Mouse (Mus musculus) heart, embryonic 13.5 days (tissue): ENCODE results near the gene Fmnl3. TPM values are rescaled to one million over a fixed set of nuclear protein-coding genes. Genes with fewer than 3 reads are reported as not detected.

ENCODE experiments used
- ATAC-seq: fragments of 200-750 bp; cut with Nextera tagmentation; 2 replicates; pipeline ENCODE4 v1.8.0; 2017; ENCODE audit warnings: moderate TSS enrichment; ENCODE audit not compliant: insufficient number of reproducible peaks, low FRiP score, low TSS enrichment; ENCODE audit errors: extremely low read depth
- H3K27ac ChIP-seq: fragments of 300-500 bp; sonication (generic); replicated peaks from 2 replicates; pipeline ENCODE4 v1.5.1; 2015; ENCODE audit warnings: moderate library complexity, mild to moderate bottlenecking, inconsistent platforms
- H3K27me3 ChIP-seq: fragments of 300-500 bp; sonication (generic); replicated peaks from 2 replicates; pipeline ENCODE4 v1.6.1; 2015; ENCODE audit warnings: mild to moderate bottlenecking, inconsistent platforms
- H3K36me3 ChIP-seq: fragments of 300-500 bp; sonication (generic); 2 replicates; pipeline ENCODE4 v1.6.1; 2015; ENCODE audit warnings: mild to moderate bottlenecking, inconsistent platforms
- H3K4me1 ChIP-seq: fragments of 300-500 bp; sonication (generic); 2 replicates; pipeline ENCODE4 v1.6.1; 2015; ENCODE audit warnings: inconsistent platforms
- H3K4me2 ChIP-seq: fragments of 300-500 bp; sonication (generic); 2 replicates; pipeline ENCODE4 v1.6.1; 2015; ENCODE audit warnings: inconsistent platforms, mild to moderate bottlenecking, moderate library complexity
- H3K4me3 ChIP-seq: fragments of 300-500 bp; sonication (generic); 2 replicates; pipeline ENCODE4 v1.5.1; 2015; ENCODE audit warnings: moderate library complexity, mild to moderate bottlenecking, inconsistent platforms
- H3K9ac ChIP-seq: fragments of 300-500 bp; sonication (generic); 2 replicates; pipeline ENCODE4 v1.6.1; 2015; ENCODE audit warnings: inconsistent platforms, mild to moderate bottlenecking, moderate library complexity
- H3K9me3 ChIP-seq: fragments of 300-500 bp; sonication (generic); 2 replicates; pipeline ENCODE4 v1.6.1; 2016; ENCODE audit warnings: inconsistent platforms
- WGBS: fragments of 180-500 bp; shearing (Covaris S2); methylation state at CpG from one replicate; pipeline ENCODE4 v1.1.7; 2015; ENCODE audit warnings: mixed read lengths; 5-methylcytosine and 5-hydroxymethylcytosine counted together
- polyA plus RNA-seq: library from polyadenylated mRNA; unstranded; fragments of >200 nt; fragmentation: Nextera tagmentation; extraction: Ambion mirVana; gene quantifications from 2 replicates; pipeline ENCODE4 v1.2.1, GENCODE M21; 2015

The Fmnl3 gene
- polyA plus RNA-seq, 1 experiment from 2014 or later: 13.0 TPM

GRCm38 (mm10) chr15:99399503-99400245 is 29.4 kb upstream of the Fmnl3 start:
- peaks cover 66% of the 10 kb centered on the region for H3K4me1 ChIP-seq
- H3K4me2 ChIP-seq: no peak overlapping the region
- H3K9me3 ChIP-seq: no peaks in the 10 kb centered on the region
- no peaks in the 10 kb centered on the region for H3K27me3 ChIP-seq
- peak overlapping the region; percentile 25; the same call in 1 of the 2 replicates for H3K9ac ChIP-seq
- peaks cover 39% of the 10 kb centered on the region for H3K36me3 ChIP-seq
- no peak overlapping the region for H3K4me3 ChIP-seq
- no peak for ATAC-seq
- H3K27ac ChIP-seq: peak overlapping the region; percentile 50
- 67% methylated on average over 15 of the region's 15 CpGs for WGBS

DNA sequence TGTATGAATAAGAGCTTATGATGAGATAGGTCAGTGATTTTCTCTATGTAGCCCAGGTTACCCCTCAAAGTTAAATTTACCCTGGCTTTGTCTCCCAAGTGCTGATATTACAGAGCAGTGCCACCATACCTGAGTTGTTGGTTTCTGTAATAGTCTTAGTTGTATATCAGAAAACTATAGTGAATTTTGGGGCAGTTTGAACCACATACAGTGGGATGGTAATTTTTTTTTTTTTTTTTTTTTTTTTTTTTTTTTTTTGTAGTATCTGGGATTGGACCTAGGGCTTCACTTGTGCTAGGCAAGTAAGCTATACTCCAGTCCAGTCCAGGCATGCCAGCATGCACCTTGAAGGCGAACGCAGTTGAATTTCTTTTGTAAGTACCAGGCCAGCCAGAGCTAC is 27.3 kb upstream of the Fmnl3 start:
- WGBS: 96% methylated on average over 2 of the region's 2 CpGs
- H3K4me1 ChIP-seq: peaks cover 75% of the 10 kb centered on the region
- no peak overlapping the region for H3K4me2 ChIP-seq

DNA sequence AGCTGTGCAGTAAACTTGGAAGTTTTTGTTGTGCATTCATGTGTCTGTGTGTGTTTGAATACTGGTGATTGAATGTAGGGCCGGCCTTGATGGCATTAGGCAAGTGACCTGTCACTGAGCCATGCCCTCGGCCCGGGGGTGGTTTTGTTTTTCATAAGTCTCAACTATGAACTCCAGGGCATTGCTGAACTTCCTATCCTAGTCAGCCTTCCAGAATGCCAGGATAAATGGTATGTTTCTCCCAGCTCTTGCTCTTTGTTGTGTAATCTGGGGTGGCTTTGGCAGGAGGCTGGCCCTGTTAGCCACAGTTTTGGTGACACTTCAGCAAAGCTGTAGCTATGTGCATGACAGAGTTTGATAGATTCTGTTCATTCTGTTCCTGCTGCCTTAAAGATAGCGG is 26.6 kb upstream of the Fmnl3 start:
- H3K4me1 ChIP-seq: peaks cover 80% of the 10 kb centered on the region
- peak overlapping the region; percentile 3; the same call in 1 of the 2 replicates for H3K4me3 ChIP-seq
- H3K9ac ChIP-seq: peak overlapping the region; percentile 57
- WGBS: 66% methylated on average over 4 of the region's 4 CpGs
- ATAC-seq: no peak
- peak overlapping the region; percentile 97 for H3K4me2 ChIP-seq
- peak overlapping the region; percentile 32; the same call in 1 of the 2 replicates for H3K27ac ChIP-seq
- no peaks in the 10 kb centered on the region for H3K9me3 ChIP-seq
- H3K27me3 ChIP-seq: no peaks in the 10 kb centered on the region
- H3K36me3 ChIP-seq: peaks cover 11% of the 10 kb centered on the region

More for the DNA sequence above, 27.3 kb upstream of the Fmnl3 start:
- Histone ChIP-seq H3K4me3 (no peak overlapping the region), H3K27ac (no peak overlapping the region), H3K9me3 (no peaks in the 10 kb centered on the region), H3K36me3 (peaks cover 19% of the 10 kb centered on the region), H3K27me3 (no peaks in the 10 kb centered on the region), H3K9ac (no peak overlapping the region)
- ATAC-seq: no peak

DNA sequence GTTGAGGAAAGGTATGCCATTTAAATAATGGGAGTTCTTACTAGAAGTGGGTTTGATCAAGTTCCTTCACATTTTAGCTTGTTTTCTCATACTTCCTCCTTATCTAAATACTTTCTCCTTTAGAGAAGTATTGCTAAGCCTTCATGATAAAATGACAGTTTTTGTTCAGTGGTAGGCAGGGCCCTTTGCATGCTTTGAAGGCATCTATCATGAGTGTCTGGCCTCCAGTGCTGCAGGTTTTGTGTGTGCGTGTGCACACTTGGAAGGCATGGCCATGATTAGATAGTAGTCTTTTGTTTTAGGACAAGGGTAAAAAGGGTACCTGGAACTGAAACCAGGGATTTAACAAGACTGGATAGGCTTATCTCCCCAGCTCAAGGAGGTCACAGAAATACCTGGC is 26.2 kb upstream of the Fmnl3 start:
- Histone ChIP-seq H3K27me3 (no peaks in the 10 kb centered on the region), H3K9me3 (no peaks in the 10 kb centered on the region), H3K27ac (peak overlapping the region; percentile 32; the same call in 1 of the 2 replicates), H3K36me3 (peaks cover 7% of the 10 kb centered on the region; the same call in 1 of the 2 replicates), H3K4me3 (no peak overlapping the region), H3K4me2 (peak overlapping the region; percentile 97), H3K9ac (peak overlapping the region; percentile 57), H3K4me1 (peaks cover 80% of the 10 kb centered on the region)
- no peak for ATAC-seq
- 29% methylated on average over 1 of the region's 1 CpGs for WGBS

GRCm38 (mm10) chr15:99393386-99394252 is 23.3 kb upstream of the Fmnl3 start:
- Histone ChIP-seq H3K9ac (peak overlapping the region; percentile 96), H3K9me3 (no peaks in the 10 kb centered on the region), H3K27me3 (no peaks in the 10 kb centered on the region), H3K4me3 (peak overlapping the region; percentile 92), H3K4me2 (peak overlapping the region; percentile 97), H3K36me3 (no peaks in the 10 kb centered on the region), H3K27ac (peak overlapping the region; percentile 93), H3K4me1 (peaks cover 55% of the 10 kb centered on the region)
- WGBS: 5% methylated on average over 24 of the region's 24 CpGs
- ATAC-seq: peak; percentile 25; the same call in 1 of the 2 replicates

GRCm38 (mm10) chr15:99392486-99393385 is 22.5 kb upstream of the Fmnl3 start, which contains the start of gene Tmbim6:
Gene Tmbim6 (plus strand): TSS chr15:99392882.
- Histone ChIP-seq H3K9me3 (no peaks in the 10 kb centered on the region), H3K27ac (peak within 1 kb of the TSS; percentile 93), H3K4me2 (peak within 1 kb of the TSS; percentile 97), H3K27me3 (no peaks in the 10 kb centered on the region), H3K4me1 (peaks cover 46% of the 10 kb centered on the region), H3K9ac (peak within 1 kb of the TSS; percentile 96), H3K4me3 (peak within 1 kb of the TSS; percentile 92), H3K36me3 (no peaks in the 10 kb centered on the region)
- peak; percentile 98 for ATAC-seq
- under 1% methylated on average over 51 of the region's 51 CpGs for whole genome bisulfite sequencing

DNA sequence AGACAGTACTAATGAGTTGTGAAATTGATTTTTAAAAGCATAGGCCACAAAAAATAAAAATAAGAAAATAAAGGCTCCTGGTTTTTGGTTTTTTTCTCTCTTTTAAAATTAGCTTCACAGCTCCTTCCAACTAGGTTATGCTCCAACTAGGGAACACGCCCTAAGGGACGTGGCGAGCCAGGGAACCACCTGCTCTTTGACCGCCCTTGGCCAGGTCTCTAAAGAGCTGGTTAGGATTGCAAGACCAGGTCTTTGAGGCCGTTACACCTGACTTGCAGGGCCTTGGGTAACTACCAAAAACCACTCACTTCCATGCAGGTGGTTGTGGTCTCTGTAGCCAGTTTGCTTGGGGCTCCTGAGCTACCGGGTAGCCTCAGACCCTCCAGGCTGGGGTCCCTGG is 21.7 kb upstream of the Fmnl3 start:
- 86% methylated on average over 6 of the region's 6 CpGs for WGBS
- H3K9me3 ChIP-seq: no peaks in the 10 kb centered on the region
- no peaks in the 10 kb centered on the region for H3K36me3 ChIP-seq
- H3K27me3 ChIP-seq: no peaks in the 10 kb centered on the region
- peak overlapping the region; percentile 77 for H3K9ac ChIP-seq
- H3K4me1 ChIP-seq: peaks cover 39% of the 10 kb centered on the region
- H3K4me3 ChIP-seq: peak overlapping the region; percentile 92
- ATAC-seq: no peak
- peak overlapping the region; percentile 74 for H3K4me2 ChIP-seq
- H3K27ac ChIP-seq: peak overlapping the region; percentile 58

DNA sequence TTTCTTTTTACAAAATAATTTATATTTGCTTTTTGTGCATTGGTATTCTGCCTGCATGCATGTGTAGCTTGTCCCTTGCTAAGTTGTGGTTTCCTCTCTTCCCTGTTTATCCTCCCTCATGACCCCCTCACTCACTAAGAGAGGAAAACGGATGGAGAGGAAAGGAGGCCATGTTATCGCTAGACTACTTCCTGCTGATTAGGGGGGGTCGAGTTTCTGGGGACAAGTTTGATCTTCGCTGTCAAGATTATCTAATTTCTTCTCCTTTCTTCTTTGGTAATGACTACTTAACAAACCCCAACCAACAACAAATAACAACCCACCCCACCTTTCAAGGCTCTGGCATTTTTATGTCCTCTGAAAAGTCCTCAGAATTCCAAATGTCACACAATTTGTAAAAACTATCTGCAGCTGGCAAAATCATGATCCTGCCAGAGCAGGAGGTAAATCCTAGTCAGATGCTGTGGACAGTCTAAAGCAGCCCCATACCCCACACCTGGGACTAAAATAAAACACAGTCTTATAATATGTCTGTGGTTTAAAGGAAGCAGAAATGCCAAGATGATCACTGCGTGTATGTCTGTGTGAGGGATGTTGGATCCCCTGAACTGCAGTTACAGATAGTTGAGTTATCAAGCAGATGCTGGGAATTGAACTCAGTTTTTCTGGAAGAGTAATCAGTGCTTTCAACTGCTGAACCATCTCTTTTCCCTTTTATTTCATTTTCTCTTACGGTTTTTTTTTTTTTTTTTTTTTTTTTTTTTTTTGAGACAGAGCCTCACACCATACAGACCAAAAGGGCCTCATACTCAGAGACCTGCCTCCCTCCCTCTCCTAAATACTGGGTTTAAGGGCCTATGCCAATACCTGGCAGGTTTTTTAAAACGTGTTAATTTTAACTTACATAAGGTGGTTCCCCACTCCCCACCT is 20.5 kb upstream of the Fmnl3 start:
- no peaks in the 10 kb centered on the region for H3K9me3 ChIP-seq
- H3K9ac ChIP-seq: no peak overlapping the region
- H3K36me3 ChIP-seq: no peaks in the 10 kb centered on the region
- no peaks in the 10 kb centered on the region for H3K27me3 ChIP-seq
- no peak overlapping the region for H3K4me3 ChIP-seq
- WGBS: 36% methylated on average over 7 of the region's 7 CpGs
- no peak for ATAC-seq
- H3K4me2 ChIP-seq: no peak overlapping the region
- no peak overlapping the region for H3K27ac ChIP-seq
- peaks cover 26% of the 10 kb centered on the region for H3K4me1 ChIP-seq

DNA sequence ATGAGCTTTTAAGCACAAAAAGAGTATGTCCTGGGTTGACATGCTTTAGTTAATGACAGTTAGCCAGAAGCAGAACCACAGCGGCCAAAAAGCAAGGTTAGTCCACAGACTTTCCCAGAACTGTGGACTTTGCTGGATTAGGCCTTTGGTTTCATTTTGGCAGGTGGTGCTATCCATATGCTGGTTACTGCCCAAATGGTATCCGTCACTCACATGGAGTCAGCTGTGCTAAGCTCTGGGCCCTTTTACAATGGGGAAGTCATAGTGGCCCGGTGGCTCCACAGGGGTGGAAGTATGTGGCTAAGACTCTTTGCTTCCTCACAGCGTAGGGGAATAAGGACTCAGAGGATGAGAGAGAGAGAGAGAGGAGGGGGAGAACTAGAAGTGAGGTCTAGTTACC is 17.7 kb upstream of the Fmnl3 start:
- H3K36me3 ChIP-seq: no peaks in the 10 kb centered on the region
- H3K27me3 ChIP-seq: no peaks in the 10 kb centered on the region
- H3K9me3 ChIP-seq: no peaks in the 10 kb centered on the region
- WGBS: 69% methylated on average over 4 of the region's 4 CpGs
- H3K4me2 ChIP-seq: no peak overlapping the region
- no peak overlapping the region for H3K9ac ChIP-seq
- H3K4me3 ChIP-seq: no peak overlapping the region
- peaks cover 5% of the 10 kb centered on the region for H3K4me1 ChIP-seq
- H3K27ac ChIP-seq: no peak overlapping the region
- ATAC-seq: no peak

DNA sequence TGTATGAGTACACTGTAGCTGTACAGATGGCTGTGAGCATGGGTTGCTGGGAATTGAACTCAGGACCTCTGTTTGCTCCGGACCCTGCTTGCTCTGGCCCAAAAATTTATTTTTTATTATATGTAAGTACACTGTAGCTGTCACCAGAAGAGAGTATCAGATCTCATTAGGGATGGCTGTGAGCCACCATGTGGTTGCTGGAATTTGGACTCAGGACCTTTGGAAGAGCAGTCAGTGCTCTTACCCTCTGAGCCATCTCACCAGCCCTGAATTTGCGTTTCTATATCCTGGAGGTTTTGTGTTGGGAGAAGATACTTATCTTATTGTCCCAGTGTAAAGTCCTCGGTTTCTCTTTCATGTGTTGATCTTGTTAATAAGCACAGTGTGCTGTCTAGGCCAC is 16.5 kb upstream of the Fmnl3 start:
- Histone ChIP-seq H3K27ac (no peak overlapping the region), H3K9me3 (no peaks in the 10 kb centered on the region), H3K4me2 (no peak overlapping the region), H3K4me3 (no peak overlapping the region), H3K4me1 (no peaks in the 10 kb centered on the region; the same call in none of the 2 replicates), H3K36me3 (no peaks in the 10 kb centered on the region), H3K27me3 (no peaks in the 10 kb centered on the region), H3K9ac (no peak overlapping the region)
- ATAC-seq: no peak
- 72% methylated on average over 3 of the region's 3 CpGs for WGBS
